Mouse (Mus musculus) lung, embryonic 14.5 days (tissue): Measurements from ENCODE around the gene Map1b. TPM values are rescaled to one million over a fixed set of nuclear protein-coding genes. Genes with fewer than 3 reads are reported as not detected.

Experiments
- ATAC-seq: fragments of 200-750 bp; cut with Nextera tagmentation; 2 replicates; pipeline ENCODE4 v1.8.0; 2017; ENCODE audit warnings: mild to moderate bottlenecking, moderate TSS enrichment, moderate library complexity; ENCODE audit not compliant: insufficient read depth
- DNase-seq: peaks from one replicate; pipeline ENCODE4 v3.0.0-alpha.2; 2015
- H3K27ac ChIP-seq: fragments of 300-500 bp; sonication (generic); 2 replicates; pipeline ENCODE4 v1.5.1; 2014; ENCODE audit warnings: low read depth, mild to moderate bottlenecking, moderate library complexity
- H3K27me3 ChIP-seq: fragments of 300-500 bp; sonication (generic); 2 replicates; pipeline ENCODE4 v1.6.1; 2014; ENCODE audit warnings: low read length, control low read depth; ENCODE audit not compliant: insufficient read depth
- H3K36me3 ChIP-seq: fragments of 300-500 bp; sonication (generic); 2 replicates; pipeline ENCODE4 v1.6.1; 2014; ENCODE audit warnings: control low read depth; ENCODE audit not compliant: insufficient read depth
- H3K4me1 ChIP-seq: fragments of 300-500 bp; sonication (generic); 2 replicates; pipeline ENCODE4 v1.6.1; 2014; ENCODE audit warnings: antibody characterized with exemption, control low read depth; ENCODE audit not compliant: insufficient read depth
- H3K4me2 ChIP-seq: fragments of 300-500 bp; sonication (generic); 2 replicates; pipeline ENCODE4 v1.6.1; 2014; ENCODE audit warnings: mild to moderate bottlenecking
- H3K4me3 ChIP-seq: fragments of 300-500 bp; sonication (generic); 2 replicates; pipeline ENCODE4 v1.5.1; 2014; ENCODE audit warnings: low read depth, low read length
- H3K9ac ChIP-seq: fragments of 300-500 bp; sonication (generic); 2 replicates; pipeline ENCODE4 v1.6.1; 2014
- H3K9me3 ChIP-seq: fragments of 300-500 bp; sonication (generic); 2 replicates; pipeline ENCODE4 v1.6.1; 2016; ENCODE audit warnings: low read depth, low read length, control low read depth
- CTCF ChIP-seq: IDR thresholded peaks from 2 replicates; pipeline ENCODE4 v1.5.1; 2016; ENCODE audit warnings: antibody characterized with exemption, low read depth
- WGBS: fragments of 180-500 bp; shearing (Covaris S2); extraction: QIAGEN DNeasy Blood & Tissue Kit; methylation state at CpG from one replicate; pipeline ENCODE4 v1.1.7; 2014; 5-methylcytosine and 5-hydroxymethylcytosine counted together
- polyA plus RNA-seq: library from polyadenylated mRNA; unstranded; fragments of >200 nt; fragmentation: Nextera tagmentation; extraction: Ambion mirVana; gene quantifications from 2 replicates; pipeline ENCODE4 v1.2.1, GENCODE M21; 2014

Gene Map1b
- polyA plus RNA-seq, 1 experiment from 2014 or later = 73.3 TPM

- Histone ChIP-seq H3K4me1 (no peaks in the 10 kb centered on the region), H3K27me3 (no peaks in the 10 kb centered on the region), H3K27ac (no peak overlapping the region), H3K4me3 (no peak overlapping the region), H3K36me3 (peaks cover 11% of the 10 kb centered on the region; the same call in 1 of the 2 replicates), H3K9ac (no peak overlapping the region), H3K4me2 (no peak overlapping the region), H3K9me3 (no peaks in the 10 kb centered on the region)
- WGBS = 61% methylated on average over 6 of the region's 6 CpGs
- ATAC-seq = no peak
- TF ChIP-seq CTCF = no peak
- DNase-seq = no peak
These were observed 134.0 kb downstream of the Map1b start for GRCm38 (mm10) chr13:99382373-99382772.

- 87% methylated on average over 1 of the region's 1 CpGs for WGBS
These were observed 138.1 kb downstream of the Map1b start for GRCm38 (mm10) chr13:99378223-99378622.

GRCm38 (mm10) chr13:99377055-99377454 is 139.3 kb downstream of the Map1b start:
- Histone ChIP-seq H3K27me3 (no peaks in the 10 kb centered on the region), H3K36me3 (peaks cover 12% of the 10 kb centered on the region; the same call in 1 of the 2 replicates), H3K4me2 (no peak overlapping the region), H3K27ac (no peak overlapping the region), H3K4me3 (no peak overlapping the region), H3K4me1 (no peaks in the 10 kb centered on the region), H3K9ac (no peak overlapping the region), H3K9me3 (no peaks in the 10 kb centered on the region)
- no peak for ATAC-seq
- no peak for TF ChIP-seq CTCF
- DNase-seq = no peak
- 51% methylated on average over 6 of the region's 6 CpGs for WGBS

More at GRCm38 (mm10) chr13:99378223-99378622, 138.1 kb downstream of the Map1b start:
- Histone ChIP-seq H3K9ac (no peak overlapping the region), H3K4me2 (no peak overlapping the region), H3K4me3 (no peak overlapping the region), H3K36me3 (peaks cover 11% of the 10 kb centered on the region; the same call in 1 of the 2 replicates), H3K27me3 (no peaks in the 10 kb centered on the region), H3K4me1 (no peaks in the 10 kb centered on the region), H3K27ac (no peak overlapping the region), H3K9me3 (no peaks in the 10 kb centered on the region)
- ATAC-seq (no peak), DNase-seq (no peak)
- no peak for TF ChIP-seq CTCF

GRCm38 (mm10) chr13:99375550-99375949 is 140.8 kb downstream of the Map1b start:
- no peaks in the 10 kb centered on the region for H3K4me1 ChIP-seq
- H3K27ac ChIP-seq = no peak overlapping the region
- H3K9ac ChIP-seq = no peak overlapping the region
- H3K9me3 ChIP-seq = no peaks in the 10 kb centered on the region
- peak; percentile 95 for TF ChIP-seq CTCF
- no peak overlapping the region for H3K4me2 ChIP-seq
- no peaks in the 10 kb centered on the region for H3K27me3 ChIP-seq
- 35% methylated on average over 6 of the region's 6 CpGs for WGBS
- H3K4me3 ChIP-seq = no peak overlapping the region
- H3K36me3 ChIP-seq = 0 out of 2 replicates have a peak, but pooled peaks cover 7% of the 10 kb centered on the region
- DNase-seq = peak; percentile 95
- peak; percentile 52; the same call in 1 of the 2 replicates for ATAC-seq

- Histone ChIP-seq H3K36me3 (0 out of 2 replicates have a peak, but pooled peaks cover 3% of the 10 kb centered on the region), H3K9me3 (no peaks in the 10 kb centered on the region), H3K27ac (no peak overlapping the region), H3K4me3 (no peak overlapping the region), H3K27me3 (no peaks in the 10 kb centered on the region), H3K4me1 (no peaks in the 10 kb centered on the region), H3K4me2 (no peak overlapping the region), H3K9ac (no peak overlapping the region)
- DNase-seq (no peak), ATAC-seq (no peak)
- 58% methylated on average over 4 of the region's 4 CpGs for WGBS
- TF ChIP-seq CTCF = no peak
These were observed 142.1 kb downstream of the Map1b start for GRCm38 (mm10) chr13:99374191-99374590.

- Histone ChIP-seq H3K27me3 (no peaks in the 10 kb centered on the region), H3K4me2 (no peak overlapping the region), H3K9me3 (no peaks in the 10 kb centered on the region), H3K4me3 (no peak overlapping the region), H3K4me1 (no peaks in the 10 kb centered on the region), H3K27ac (no peak overlapping the region), H3K9ac (no peak overlapping the region), H3K36me3 (0 out of 2 replicates have a peak, but pooled peaks cover 3% of the 10 kb centered on the region)
- no peak for ATAC-seq
- no peak for DNase-seq
- 69% methylated on average over 7 of the region's 7 CpGs for WGBS
- TF ChIP-seq CTCF = no peak
These were observed 142.7 kb downstream of the Map1b start for GRCm38 (mm10) chr13:99373684-99374083.

Other genes starting within 250 kb of the Map1b start
- 47.3 and 48.8 TPM in 2 replicates for gene Ptcd2, start 171.8 kb downstream of the Map1b start, polyA plus RNA-seq
- 60.9 and 63.0 TPM in 2 replicates for gene Mrps27, start 171.8 kb downstream of the Map1b start, polyA plus RNA-seq